Mouse (Mus musculus): ENCODE results near the gene Plpp3. TPM values are rescaled to one million over a fixed set of nuclear protein-coding genes. Genes with fewer than 3 reads are reported as not detected.

The Plpp3 gene
- polyA plus RNA-seq, 1 experiment from 2014 or later = 46.0 TPM

DNA sequence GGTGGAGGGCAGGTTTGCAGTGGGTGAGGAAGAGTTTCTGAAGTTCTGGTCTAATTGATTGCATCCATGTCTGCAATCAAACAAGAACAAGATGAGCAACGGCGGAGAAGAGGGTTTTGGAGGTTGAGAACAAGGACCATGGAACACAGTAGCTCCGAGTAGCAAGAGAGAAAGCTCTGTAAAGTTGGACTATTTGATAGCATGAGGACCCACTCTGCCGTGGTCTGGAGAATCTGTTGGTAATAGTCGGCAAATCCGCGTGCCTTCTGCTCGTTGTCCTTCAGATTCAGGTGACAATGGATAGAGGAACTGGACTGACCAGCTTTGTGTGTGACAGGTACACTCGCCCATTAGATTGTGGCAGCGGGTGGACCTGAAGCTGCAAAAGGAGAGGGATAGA is 87.8 kb downstream of the Plpp3 start:
- Histone ChIP-seq H3K36me3 (ENCODE audit: control insufficient read depth, insufficient read depth, low read length) (no peaks in the 10 kb centered on the region), H3K27ac (ENCODE audit: low read length) (no peak overlapping the region), H3K9ac (ENCODE audit: low read depth, low read length) (peak overlapping the region; percentile 67; the same call in 1 of the 2 replicates), H3K4me1 (ENCODE audit: control insufficient read depth, insufficient read depth, low read length) (peaks cover 12% of the 10 kb centered on the region; the same call in 1 of the 2 replicates), H3K9me3 (ENCODE audit: control insufficient read depth, low read length) (no peaks in the 10 kb centered on the region), H3K27me3 (replicated peaks; ENCODE audit: control insufficient read depth, insufficient read depth, low read length) (no peaks in the 10 kb centered on the region), H3K4me3 (ENCODE audit: low read length) (peak overlapping the region; percentile 23; the same call in 1 of the 2 replicates), H3K4me2 (ENCODE audit: low read depth, low read length) (peak overlapping the region; percentile 58; the same call in 1 of the 2 replicates)
- peak; percentile 36; the same call in 1 of the 2 replicates for ATAC-seq
- WGBS = 60% methylated on average over 10 of the region's 10 CpGs

- Histone ChIP-seq H3K4me2 (ENCODE audit: low read depth, low read length) (peak overlapping the region; percentile 58), H3K27me3 (replicated peaks; ENCODE audit: control insufficient read depth, insufficient read depth, low read length) (no peaks in the 10 kb centered on the region), H3K9ac (ENCODE audit: low read depth, low read length) (peak overlapping the region; percentile 67), H3K36me3 (ENCODE audit: control insufficient read depth, insufficient read depth, low read length) (no peaks in the 10 kb centered on the region), H3K4me3 (ENCODE audit: low read length) (peak overlapping the region; percentile 23), H3K27ac (ENCODE audit: low read length) (no peak overlapping the region), H3K9me3 (ENCODE audit: control insufficient read depth, low read length) (no peaks in the 10 kb centered on the region), H3K4me1 (ENCODE audit: control insufficient read depth, insufficient read depth, low read length) (peaks cover 12% of the 10 kb centered on the region; the same call in 1 of the 2 replicates)
- peak; percentile 76 for ATAC-seq
- 2% methylated on average over 18 of the region's 18 CpGs for WGBS
Measured at GRCm38 (mm10) chr4:105245479-105245944, 88.4 kb downstream of the Plpp3 start.

- Histone ChIP-seq H3K27ac (ENCODE audit: low read length) (no peak overlapping the region), H3K9ac (ENCODE audit: low read depth, low read length) (no peak overlapping the region), H3K4me2 (ENCODE audit: low read depth, low read length) (peak overlapping the region; percentile 58), H3K4me1 (ENCODE audit: control insufficient read depth, insufficient read depth, low read length) (peaks cover 12% of the 10 kb centered on the region; the same call in 1 of the 2 replicates), H3K4me3 (ENCODE audit: low read length) (no peak overlapping the region), H3K9me3 (ENCODE audit: control insufficient read depth, low read length) (no peaks in the 10 kb centered on the region), H3K27me3 (replicated peaks; ENCODE audit: control insufficient read depth, insufficient read depth, low read length) (no peaks in the 10 kb centered on the region), H3K36me3 (ENCODE audit: control insufficient read depth, insufficient read depth, low read length) (no peaks in the 10 kb centered on the region)
- no peak for ATAC-seq
- WGBS = 74% methylated on average over 7 of the region's 7 CpGs
Measured at GRCm38 (mm10) chr4:105246331-105246730, 89.2 kb downstream of the Plpp3 start.

GRCm38 (mm10) chr4:105248161-105248560 is 91.0 kb downstream of the Plpp3 start:
- Histone ChIP-seq H3K27ac (ENCODE audit: low read length) (no peak overlapping the region), H3K9ac (ENCODE audit: low read depth, low read length) (no peak overlapping the region), H3K4me3 (ENCODE audit: low read length) (no peak overlapping the region), H3K36me3 (ENCODE audit: control insufficient read depth, insufficient read depth, low read length) (no peaks in the 10 kb centered on the region), H3K27me3 (replicated peaks; ENCODE audit: control insufficient read depth, insufficient read depth, low read length) (no peaks in the 10 kb centered on the region), H3K4me1 (ENCODE audit: control insufficient read depth, insufficient read depth, low read length) (peaks cover 12% of the 10 kb centered on the region; the same call in 1 of the 2 replicates), H3K9me3 (ENCODE audit: control insufficient read depth, low read length) (no peaks in the 10 kb centered on the region), H3K4me2 (ENCODE audit: low read depth, low read length) (no peak overlapping the region)
- no peak for ATAC-seq
- 71% methylated on average over 1 of the region's 1 CpGs for WGBS

DNA sequence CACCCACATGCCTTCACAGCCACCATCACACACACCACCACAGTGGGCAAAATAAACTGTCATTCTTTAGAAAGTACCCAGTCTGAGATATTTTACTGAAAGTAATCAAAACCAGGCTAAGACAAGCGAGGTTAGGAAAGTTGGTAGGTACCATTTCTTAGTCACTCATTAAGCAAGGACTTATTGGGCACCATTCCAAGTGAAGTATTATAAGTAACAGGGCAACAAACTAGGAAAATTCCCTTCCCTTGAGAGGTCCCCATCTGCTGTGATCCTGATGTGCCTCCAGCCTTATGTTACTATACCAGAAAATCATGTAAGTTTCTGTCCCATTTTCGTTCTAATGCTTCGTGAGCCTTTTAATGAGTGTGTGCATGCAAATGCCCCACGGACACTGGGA is 92.1 kb downstream of the Plpp3 start:
- H3K9ac ChIP-seq (ENCODE audit: low read depth, low read length) = no peak overlapping the region
- no peaks in the 10 kb centered on the region for H3K36me3 ChIP-seq (ENCODE audit: control insufficient read depth, insufficient read depth, low read length)
- H3K4me3 ChIP-seq (ENCODE audit: low read length) = no peak overlapping the region
- no peak overlapping the region for H3K4me2 ChIP-seq (ENCODE audit: low read depth, low read length)
- 87% methylated on average over 4 of the region's 4 CpGs for WGBS
- H3K4me1 ChIP-seq (ENCODE audit: control insufficient read depth, insufficient read depth, low read length) = peaks cover 12% of the 10 kb centered on the region; the same call in 1 of the 2 replicates
- no peaks in the 10 kb centered on the region for H3K27me3 ChIP-seq (replicated peaks; ENCODE audit: control insufficient read depth, insufficient read depth, low read length)
- no peak overlapping the region for H3K27ac ChIP-seq (ENCODE audit: low read length)
- H3K9me3 ChIP-seq (ENCODE audit: control insufficient read depth, low read length) = no peaks in the 10 kb centered on the region
- ATAC-seq = no peak

GRCm38 (mm10) chr4:105250946-105251345 is 93.8 kb downstream of the Plpp3 start:
- Histone ChIP-seq H3K4me3 (ENCODE audit: low read length) (no peak overlapping the region), H3K27ac (ENCODE audit: low read length) (0 out of 2 replicates have a peak overlapping the region, but pooled peaks have one; percentile 21), H3K36me3 (ENCODE audit: control insufficient read depth, insufficient read depth, low read length) (no peaks in the 10 kb centered on the region), H3K9ac (ENCODE audit: low read depth, low read length) (no peak overlapping the region), H3K27me3 (replicated peaks; ENCODE audit: control insufficient read depth, insufficient read depth, low read length) (no peaks in the 10 kb centered on the region), H3K9me3 (ENCODE audit: control insufficient read depth, low read length) (no peaks in the 10 kb centered on the region), H3K4me2 (ENCODE audit: low read depth, low read length) (no peak overlapping the region), H3K4me1 (ENCODE audit: control insufficient read depth, insufficient read depth, low read length) (peaks cover 7% of the 10 kb centered on the region)
- 56% methylated on average over 3 of the region's 3 CpGs for WGBS
- ATAC-seq = peak; percentile 49

DNA sequence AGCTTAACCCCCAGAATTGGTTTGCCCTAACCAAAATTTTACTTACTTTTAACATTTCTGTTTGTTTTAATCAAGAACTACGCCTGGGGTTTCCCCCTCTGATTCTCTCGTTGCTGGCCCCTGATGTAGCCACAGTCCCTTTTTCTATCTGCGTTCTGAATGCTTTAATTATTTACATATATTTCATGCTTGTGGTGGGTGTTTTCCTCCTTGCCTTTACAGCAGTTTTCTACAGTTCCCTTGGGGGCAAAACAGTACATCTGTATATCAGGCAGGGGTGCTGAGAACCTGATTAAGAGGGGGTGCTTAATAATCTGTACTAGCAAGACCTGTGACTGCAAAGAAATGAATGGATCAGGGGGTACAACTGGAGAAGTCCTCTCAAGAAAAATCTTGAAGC is 94.9 kb downstream of the Plpp3 start:
- Histone ChIP-seq H3K27ac (ENCODE audit: low read length) (no peak overlapping the region), H3K27me3 (replicated peaks; ENCODE audit: control insufficient read depth, insufficient read depth, low read length) (no peaks in the 10 kb centered on the region), H3K4me2 (ENCODE audit: low read depth, low read length) (no peak overlapping the region), H3K4me3 (ENCODE audit: low read length) (no peak overlapping the region), H3K9ac (ENCODE audit: low read depth, low read length) (no peak overlapping the region), H3K4me1 (ENCODE audit: control insufficient read depth, insufficient read depth, low read length) (peaks cover 6% of the 10 kb centered on the region), H3K36me3 (ENCODE audit: control insufficient read depth, insufficient read depth, low read length) (no peaks in the 10 kb centered on the region), H3K9me3 (ENCODE audit: control insufficient read depth, low read length) (no peaks in the 10 kb centered on the region)
- WGBS = 60% methylated on average over 3 of the region's 3 CpGs
- no peak for ATAC-seq

DNA sequence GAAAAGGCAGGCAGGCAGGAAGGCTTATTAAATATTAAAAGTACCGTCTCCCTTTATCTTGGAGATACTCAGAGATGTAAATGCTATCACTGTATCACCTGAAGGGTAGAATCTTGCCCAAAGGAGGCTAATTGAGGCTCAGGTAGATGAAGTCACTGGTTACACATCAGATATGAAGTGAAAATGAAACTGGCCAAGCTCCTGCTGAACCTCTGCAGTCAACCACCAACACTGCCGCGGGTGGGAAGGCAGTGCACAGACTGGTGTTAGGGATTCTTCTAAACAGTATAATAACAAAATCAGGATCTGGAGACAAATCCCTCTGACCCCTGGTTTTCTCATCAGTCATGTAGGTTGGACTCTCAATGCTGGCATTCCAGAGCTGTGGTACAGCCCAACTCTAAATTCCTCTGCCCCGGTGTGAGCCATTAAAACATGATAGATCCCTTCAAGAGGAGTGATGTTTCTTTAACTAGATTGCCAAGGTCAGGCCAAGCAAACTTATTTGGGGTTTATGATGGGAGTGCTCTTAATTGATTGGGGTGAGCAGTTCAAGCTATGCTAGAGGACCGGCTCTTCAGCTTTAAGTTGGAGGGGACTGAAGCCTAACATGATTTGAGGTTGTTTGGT is 95.5 kb downstream of the Plpp3 start:
- H3K9ac ChIP-seq (ENCODE audit: low read depth, low read length) = no peak overlapping the region
- no peaks in the 10 kb centered on the region for H3K9me3 ChIP-seq (ENCODE audit: control insufficient read depth, low read length)
- H3K4me2 ChIP-seq (ENCODE audit: low read depth, low read length) = no peak overlapping the region
- peaks cover 6% of the 10 kb centered on the region for H3K4me1 ChIP-seq (ENCODE audit: control insufficient read depth, insufficient read depth, low read length)
- no peak overlapping the region for H3K27ac ChIP-seq (ENCODE audit: low read length)
- no peak overlapping the region for H3K4me3 ChIP-seq (ENCODE audit: low read length)
- 39% methylated on average over 5 of the region's 5 CpGs for WGBS
- ATAC-seq = no peak
- no peaks in the 10 kb centered on the region for H3K36me3 ChIP-seq (ENCODE audit: control insufficient read depth, insufficient read depth, low read length)
- H3K27me3 ChIP-seq (replicated peaks; ENCODE audit: control insufficient read depth, insufficient read depth, low read length) = no peaks in the 10 kb centered on the region

GRCm38 (mm10) chr4:105253453-105254341 is 96.5 kb downstream of the Plpp3 start:
- no peak overlapping the region for H3K9ac ChIP-seq (ENCODE audit: low read depth, low read length)
- ATAC-seq = no peak
- no peak overlapping the region for H3K4me3 ChIP-seq (ENCODE audit: low read length)
- no peaks in the 10 kb centered on the region for H3K27me3 ChIP-seq (replicated peaks; ENCODE audit: control insufficient read depth, insufficient read depth, low read length)
- peaks cover 6% of the 10 kb centered on the region for H3K4me1 ChIP-seq (ENCODE audit: control insufficient read depth, insufficient read depth, low read length)
- no peaks in the 10 kb centered on the region for H3K36me3 ChIP-seq (ENCODE audit: control insufficient read depth, insufficient read depth, low read length)
- H3K27ac ChIP-seq (ENCODE audit: low read length) = no peak overlapping the region
- H3K9me3 ChIP-seq (ENCODE audit: control insufficient read depth, low read length) = no peaks in the 10 kb centered on the region
- WGBS = 68% methylated on average over 6 of the region's 6 CpGs
- no peak overlapping the region for H3K4me2 ChIP-seq (ENCODE audit: low read depth, low read length)
